Mouse (Mus musculus) gastrocnemius, postnatal 36 days (tissue): ENCODE data around the gene Tm9sf3. TPM values are rescaled to one million over a fixed set of nuclear protein-coding genes. Genes with fewer than 3 reads are reported as not detected.

Experiments used
- DNase-seq, 2 experiments: peaks; one replicate each; pipeline ENCODE4 v3.0.0; 2022
- intact Hi-C: fragments of 180-260 bp; cut with DNase I; formaldehyde crosslinking; loops from one replicate; pipeline ENCODE4 v1.15.1; 2025
- total RNA-seq, 2 experiments: library from RNA; stranded (reverse); gene quantifications; 2 replicates each; pipeline ENCODE4 v1.2.3; 2021

Tm9sf3 gene
- total RNA-seq, 2 experiments from 2014 or later, result 57.8 to 63.3 TPM

GRCm38 (mm10) chr19:41191724-41192123 is 72.1 kb downstream of the Tm9sf3 start:
- intact Hi-C loops, result no loop called here

GRCm38 (mm10) chr19:41190876-41191434 is 72.8 kb downstream of the Tm9sf3 start:
- DNase-seq, result no peak
- intact Hi-C loops, result no loop called here

More at GRCm38 (mm10) chr19:41191724-41192123, 72.1 kb downstream of the Tm9sf3 start:
- no peak for DNase-seq

GRCm38 (mm10) chr19:41177331-41177730 is 86.5 kb downstream of the Tm9sf3 start:
- no peak for DNase-seq
- intact Hi-C loops, result no loop called here

GRCm38 (mm10) chr19:41176881-41177280 is 86.9 kb downstream of the Tm9sf3 start:
- DNase-seq, result no peak

GRCm38 (mm10) chr19:41165914-41166235 is 97.9 kb downstream of the Tm9sf3 start:
- no peak for DNase-seq
- intact Hi-C loops, result no loop called here

More at GRCm38 (mm10) chr19:41176881-41177280, 86.9 kb downstream of the Tm9sf3 start:
- intact Hi-C loops, result no loop called here

- no peak for DNase-seq
- intact Hi-C loops, result no loop called here
Observed at GRCm38 (mm10) chr19:41165144-41165913, 98.5 kb downstream of the Tm9sf3 start.

- no peak for DNase-seq
- intact Hi-C loops, result no loop called here
Observed at GRCm38 (mm10) chr19:41164447-41165095, 99.2 kb downstream of the Tm9sf3 start.

Other genes starting within 250 kb of the Tm9sf3 start
- 1 to 10 TPM in 1 of 2 experiments, not detected in 1; 2.3 TPM for gene Dntt, start 234.7 kb downstream of the Tm9sf3 start, total RNA-seq
- not detected for gene Opalin, start 186.9 kb downstream of the Tm9sf3 start, total RNA-seq
- under 1 TPM; 0.07 to 0.08 TPM for gene Tll2, start 57.2 kb downstream of the Tm9sf3 start, total RNA-seq
- under 1 TPM; 0.61 to 0.69 TPM for gene Pik3ap1, start 121.1 kb upstream of the Tm9sf3 start, total RNA-seq
- 10 to 100 TPM; 11.2 to 12.6 TPM for gene Lcor, start 218.6 kb upstream of the Tm9sf3 start, total RNA-seq